Mouse (Mus musculus): Measurements from ENCODE around the gene Caskin1. TPM values are rescaled to one million over a fixed set of nuclear protein-coding genes. Genes with fewer than 3 reads are reported as not detected.
A peak's percentile ranks its signal among the peaks of the same experiment; 100 is the strongest.

Caskin1 gene
- polyA plus RNA-seq, 1 experiment, result 1.7 TPM

GRCm38 (mm10) chr17:24528560-24528918 is 40.1 kb downstream of the Caskin1 start:
- DNase-seq, result no peak
- peak overlapping the region; percentile 60 for H3K4me3 ChIP-seq (replicated peaks; ENCODE audit: extremely low read depth, low read depth, low read length)
- WGBS, result 2% methylated on average over 8 of the region's 8 CpGs
- TF ChIP-seq CTCF (IDR thresholded peaks at IDR 0.05; ENCODE audit: insufficient read depth, low read length), result no peak
- TF ChIP-seq POLR2A (IDR thresholded peaks at IDR 0.05; ENCODE audit: borderline replicate concordance, extremely low read depth, low read depth, low read length), result no peak
- H3K4me1 ChIP-seq (ENCODE audit: control insufficient read depth, insufficient read depth, low read length), result peaks cover 13% of the 10 kb centered on the region

GRCm38 (mm10) chr17:24529007-24529451 is 40.6 kb downstream of the Caskin1 start:
- WGBS, result 8% methylated on average over 4 of the region's 4 CpGs
- peak overlapping the region; percentile 60 for H3K4me3 ChIP-seq (replicated peaks; ENCODE audit: extremely low read depth, low read depth, low read length)
- peak; percentile 81 for TF ChIP-seq CTCF (IDR thresholded peaks at IDR 0.05; ENCODE audit: insufficient read depth, low read length)
- TF ChIP-seq POLR2A (IDR thresholded peaks at IDR 0.05; ENCODE audit: borderline replicate concordance, extremely low read depth, low read depth, low read length), result 0 out of 2 replicates have a peak, but pooled peaks have one; percentile 6
- DNase-seq, result peak; percentile 53
- peaks cover 13% of the 10 kb centered on the region for H3K4me1 ChIP-seq (ENCODE audit: control insufficient read depth, insufficient read depth, low read length)

DNA sequence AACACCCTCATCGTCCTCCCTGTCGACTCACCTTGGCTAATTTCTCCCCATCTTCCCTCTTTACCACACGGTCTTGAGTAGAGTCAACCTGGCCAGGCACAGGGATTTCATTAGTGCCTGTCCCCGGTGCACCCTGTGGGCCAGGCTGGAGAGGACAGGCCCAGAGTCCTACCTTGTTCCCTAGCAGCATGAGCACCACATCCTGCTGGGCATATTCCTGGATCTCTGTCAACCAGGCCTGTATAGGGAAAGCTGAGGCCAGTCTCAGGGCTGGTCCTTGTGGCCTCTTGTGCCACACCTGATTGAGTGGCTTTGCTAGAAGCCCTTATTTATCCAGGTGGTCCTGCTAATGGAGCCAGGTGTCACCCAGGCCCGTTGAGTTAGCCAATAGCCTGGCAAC is 41.5 kb downstream of the Caskin1 start:
- TF ChIP-seq CTCF (IDR thresholded peaks at IDR 0.05; ENCODE audit: insufficient read depth, low read length) (no peak), POLR2A (IDR thresholded peaks at IDR 0.05; ENCODE audit: borderline replicate concordance, extremely low read depth, low read depth, low read length) (no peak)
- Histone ChIP-seq H3K4me3 (replicated peaks; ENCODE audit: extremely low read depth, low read depth, low read length) (no peak overlapping the region), H3K4me1 (ENCODE audit: control insufficient read depth, insufficient read depth, low read length) (peaks cover 13% of the 10 kb centered on the region)
- WGBS, result 34% methylated on average over 5 of the region's 5 CpGs
- DNase-seq, result no peak

- 59% methylated on average over 8 of the region's 8 CpGs for whole genome bisulfite sequencing
- TF ChIP-seq POLR2A (IDR thresholded peaks at IDR 0.05; ENCODE audit: borderline replicate concordance, extremely low read depth, low read depth, low read length) (no peak), CTCF (IDR thresholded peaks at IDR 0.05; ENCODE audit: insufficient read depth, low read length) (no peak)
- DNase-seq, result no peak
- Histone ChIP-seq H3K4me3 (replicated peaks; ENCODE audit: extremely low read depth, low read depth, low read length) (no peak overlapping the region), H3K4me1 (ENCODE audit: control insufficient read depth, insufficient read depth, low read length) (peaks cover 13% of the 10 kb centered on the region)
Measured at GRCm38 (mm10) chr17:24530361-24531050, 42.1 kb downstream of the Caskin1 start.

GRCm38 (mm10) chr17:24531064-24531463 is 42.7 kb downstream of the Caskin1 start:
- DNase-seq, result no peak
- WGBS, result 82% methylated on average over 3 of the region's 3 CpGs
- TF ChIP-seq POLR2A (IDR thresholded peaks at IDR 0.05; ENCODE audit: borderline replicate concordance, extremely low read depth, low read depth, low read length), result no peak
- TF ChIP-seq CTCF (IDR thresholded peaks at IDR 0.05; ENCODE audit: insufficient read depth, low read length), result no peak
- peaks cover 13% of the 10 kb centered on the region for H3K4me1 ChIP-seq (ENCODE audit: control insufficient read depth, insufficient read depth, low read length)
- H3K4me3 ChIP-seq (replicated peaks; ENCODE audit: extremely low read depth, low read depth, low read length), result no peak overlapping the region

GRCm38 (mm10) chr17:24532045-24532444 is 43.6 kb downstream of the Caskin1 start:
- no peak for DNase-seq
- 84% methylated on average over 7 of the region's 7 CpGs for WGBS
- TF ChIP-seq POLR2A (IDR thresholded peaks at IDR 0.05; ENCODE audit: borderline replicate concordance, extremely low read depth, low read depth, low read length) (no peak), CTCF (IDR thresholded peaks at IDR 0.05; ENCODE audit: insufficient read depth, low read length) (no peak)
- Histone ChIP-seq H3K4me1 (ENCODE audit: control insufficient read depth, insufficient read depth, low read length) (peaks cover 10% of the 10 kb centered on the region), H3K4me3 (replicated peaks; ENCODE audit: extremely low read depth, low read depth, low read length) (no peak overlapping the region)

- peak; percentile 79 for DNase-seq
- TF ChIP-seq POLR2A (IDR thresholded peaks at IDR 0.05; ENCODE audit: borderline replicate concordance, extremely low read depth, low read depth, low read length), result no peak
- TF ChIP-seq CTCF (IDR thresholded peaks at IDR 0.05; ENCODE audit: insufficient read depth, low read length), result no peak
- Histone ChIP-seq H3K4me3 (replicated peaks; ENCODE audit: extremely low read depth, low read depth, low read length) (peak overlapping the region; percentile 31), H3K4me1 (ENCODE audit: control insufficient read depth, insufficient read depth, low read length) (peaks cover 10% of the 10 kb centered on the region)
- WGBS, result 17% methylated on average over 53 of the region's 53 CpGs
Measured at GRCm38 (mm10) chr17:24533099-24533992, 44.9 kb downstream of the Caskin1 start.

DNA sequence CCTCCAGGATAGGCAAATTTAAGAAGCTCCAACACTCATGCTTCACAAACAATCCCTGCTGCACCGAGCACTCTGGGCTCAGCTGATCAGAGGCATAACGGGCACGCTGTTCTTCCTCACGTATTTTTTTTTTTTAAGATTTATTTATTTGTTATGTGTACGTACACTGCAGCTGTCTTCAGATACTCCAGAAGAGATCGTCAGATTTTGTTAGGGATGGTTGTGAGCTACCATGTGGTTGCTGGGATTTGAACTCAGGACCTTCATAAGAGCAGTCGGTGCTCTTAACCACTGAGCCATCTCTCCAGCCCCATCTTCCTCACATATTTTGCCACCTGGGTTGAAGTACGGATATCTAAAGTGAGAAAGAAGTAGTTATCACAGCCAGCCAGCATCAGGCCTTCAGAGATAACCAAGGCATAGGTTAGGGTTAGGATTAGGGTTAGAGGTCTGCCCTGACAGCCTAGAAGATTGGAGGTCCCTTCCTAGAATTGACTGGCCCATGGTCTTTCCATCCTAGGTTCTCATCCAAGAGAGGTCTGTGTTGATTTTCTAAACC is 45.8 kb downstream of the Caskin1 start, which contains the start of gene Rab26:
TSS of gene Rab26 (minus strand) at position 51 of the 559 bp plus-strand sequence.
- DNase-seq, result no peak
- TF ChIP-seq POLR2A (IDR thresholded peaks at IDR 0.05; ENCODE audit: borderline replicate concordance, extremely low read depth, low read depth, low read length) (no peak), CTCF (IDR thresholded peaks at IDR 0.05; ENCODE audit: insufficient read depth, low read length) (no peak)
- Histone ChIP-seq H3K4me1 (ENCODE audit: control insufficient read depth, insufficient read depth, low read length) (peaks cover 3% of the 10 kb centered on the region; the same call in 1 of the 2 replicates), H3K4me3 (replicated peaks; ENCODE audit: extremely low read depth, low read depth, low read length) (peak within 1 kb of the TSS; percentile 31)
- WGBS, result 89% methylated on average over 8 of the region's 8 CpGs

DNA sequence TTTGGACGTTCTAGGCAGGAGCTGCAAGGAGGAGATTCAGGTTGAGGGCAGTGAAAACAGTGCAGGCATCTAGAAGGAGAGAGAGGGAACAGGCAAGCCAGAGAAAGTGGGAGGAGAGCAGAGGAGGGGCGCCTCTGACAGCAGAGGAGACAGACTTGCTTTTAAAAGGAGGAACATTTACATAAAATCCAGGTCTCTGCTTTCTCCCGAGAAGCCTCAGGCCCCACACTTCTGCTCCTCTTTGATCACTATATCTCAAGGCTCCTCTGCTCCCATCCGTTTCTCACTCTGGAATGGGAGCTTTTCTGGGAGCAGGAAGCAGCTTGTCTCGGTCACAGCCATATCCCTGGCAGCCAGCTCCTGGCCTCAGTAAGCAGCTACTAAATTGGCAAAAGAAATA is 46.9 kb downstream of the Caskin1 start:
- 54% methylated on average over 5 of the region's 5 CpGs for WGBS
- Histone ChIP-seq H3K4me3 (replicated peaks; ENCODE audit: extremely low read depth, low read depth, low read length) (no peak overlapping the region), H3K4me1 (ENCODE audit: control insufficient read depth, insufficient read depth, low read length) (peaks cover 3% of the 10 kb centered on the region; the same call in 1 of the 2 replicates)
- no peak for TF ChIP-seq POLR2A (IDR thresholded peaks at IDR 0.05; ENCODE audit: borderline replicate concordance, extremely low read depth, low read depth, low read length)
- no peak for TF ChIP-seq CTCF (IDR thresholded peaks at IDR 0.05; ENCODE audit: insufficient read depth, low read length)
- no peak for DNase-seq

All from lung, adult 2 months (tissue).